Mouse (Mus musculus) cortical plate, adult 2 months (tissue): Measurements from ENCODE around the gene Syne2. TPM values are rescaled to one million over a fixed set of nuclear protein-coding genes. Genes with fewer than 3 reads are reported as not detected.

Experiments used
- H3K27ac ChIP-seq: fragments of 200-500 bp; 2 replicates; pipeline ENCODE4 v1.5.1; 2012; ENCODE audit warnings: low read length, control low read depth, inconsistent platforms; ENCODE audit not compliant: insufficient read depth
- H3K4me1 ChIP-seq: fragments of 200-500 bp; 2 replicates; pipeline ENCODE4 v1.6.1; 2011; ENCODE audit warnings: low read length; ENCODE audit not compliant: control insufficient read depth, insufficient read depth
- H3K4me3 ChIP-seq: fragments of 200-500 bp; 2 replicates; pipeline ENCODE4 v1.5.1; 2011; ENCODE audit warnings: mild to moderate bottlenecking, low read length, control low read depth; ENCODE audit not compliant: insufficient read depth
- CTCF ChIP-seq: fragments of 200-500 bp; IDR thresholded peaks from 2 replicates; pipeline ENCODE4 v1.5.1; 2011; ENCODE audit warnings: mild to moderate bottlenecking, control low read depth, low read length; ENCODE audit not compliant: insufficient read depth; ENCODE audit errors: extremely low read depth
- POLR2A ChIP-seq: fragments of 200-500 bp; IDR thresholded peaks from 2 replicates; pipeline ENCODE4 v1.6.1; 2011; ENCODE audit warnings: mild to moderate bottlenecking, low read length, control low read depth; ENCODE audit not compliant: insufficient read depth; ENCODE audit errors: extremely low read depth
- polyA plus RNA-seq: library from polyadenylated mRNA; depleted of rRNA; stranded (reverse); fragments of >200 nt; gene quantifications from 2 replicates; pipeline ENCODE4 v1.2.3, GENCODE M21; 2012

Gene Syne2
- polyA plus RNA-seq, 1 experiment: 20.6 TPM

- TF ChIP-seq CTCF (no peak), POLR2A (no peak)
- Histone ChIP-seq H3K4me1 (no peaks in the 10 kb centered on the region), H3K27ac (no peak overlapping the region), H3K4me3 (no peak overlapping the region)
Measured at GRCm38 (mm10) chr12:75886946-75887345, 69.0 kb downstream of the Syne2 start.

GRCm38 (mm10) chr12:75888721-75889120 is 70.8 kb downstream of the Syne2 start:
- Histone ChIP-seq H3K4me3 (no peak overlapping the region), H3K4me1 (no peaks in the 10 kb centered on the region), H3K27ac (no peak overlapping the region)
- TF ChIP-seq CTCF (no peak), POLR2A (no peak)

GRCm38 (mm10) chr12:75891206-75891605 is 73.3 kb downstream of the Syne2 start:
- no peak overlapping the region for H3K4me3 ChIP-seq
- H3K27ac ChIP-seq: no peak overlapping the region
- no peak for TF ChIP-seq POLR2A
- TF ChIP-seq CTCF: no peak
- no peaks in the 10 kb centered on the region for H3K4me1 ChIP-seq

- no peak for TF ChIP-seq CTCF
- no peak for TF ChIP-seq POLR2A
Measured at GRCm38 (mm10) chr12:75893392-75893791, 75.5 kb downstream of the Syne2 start.

GRCm38 (mm10) chr12:75894316-75894997 is 76.5 kb downstream of the Syne2 start:
- no peak overlapping the region for H3K4me3 ChIP-seq
- TF ChIP-seq POLR2A: no peak
- TF ChIP-seq CTCF: no peak
- no peak overlapping the region for H3K27ac ChIP-seq
- no peaks in the 10 kb centered on the region for H3K4me1 ChIP-seq

More at GRCm38 (mm10) chr12:75893392-75893791, 75.5 kb downstream of the Syne2 start:
- Histone ChIP-seq H3K4me1 (no peaks in the 10 kb centered on the region), H3K27ac (no peak overlapping the region), H3K4me3 (no peak overlapping the region)

GRCm38 (mm10) chr12:75894998-75895331 is 77.0 kb downstream of the Syne2 start:
- TF ChIP-seq CTCF (no peak), POLR2A (no peak)
- no peak overlapping the region for H3K27ac ChIP-seq
- no peaks in the 10 kb centered on the region for H3K4me1 ChIP-seq
- H3K4me3 ChIP-seq: no peak overlapping the region

GRCm38 (mm10) chr12:75897793-75898192 is 79.9 kb downstream of the Syne2 start:
- TF ChIP-seq CTCF (no peak), POLR2A (no peak)
- Histone ChIP-seq H3K4me3 (no peak overlapping the region), H3K27ac (no peak overlapping the region), H3K4me1 (no peaks in the 10 kb centered on the region)

GRCm38 (mm10) chr12:75901721-75902120 is 83.8 kb downstream of the Syne2 start:
- TF ChIP-seq POLR2A: no peak
- TF ChIP-seq CTCF: no peak
- H3K27ac ChIP-seq: no peak overlapping the region
- H3K4me1 ChIP-seq: no peaks in the 10 kb centered on the region
- H3K4me3 ChIP-seq: no peak overlapping the region

- TF ChIP-seq CTCF (no peak), POLR2A (no peak)
- H3K4me3 ChIP-seq: no peak overlapping the region
- H3K4me1 ChIP-seq: no peaks in the 10 kb centered on the region
- no peak overlapping the region for H3K27ac ChIP-seq
Measured at GRCm38 (mm10) chr12:75904068-75904467, 86.1 kb downstream of the Syne2 start.

- no peak for TF ChIP-seq POLR2A
- no peak for TF ChIP-seq CTCF
- H3K4me3 ChIP-seq: no peak overlapping the region
- no peak overlapping the region for H3K27ac ChIP-seq
- H3K4me1 ChIP-seq: no peaks in the 10 kb centered on the region
Measured at GRCm38 (mm10) chr12:75905304-75905703, 87.4 kb downstream of the Syne2 start.

- H3K27ac ChIP-seq: no peak overlapping the region
- no peaks in the 10 kb centered on the region for H3K4me1 ChIP-seq
- no peak overlapping the region for H3K4me3 ChIP-seq
- TF ChIP-seq CTCF (no peak), POLR2A (no peak)
Measured at GRCm38 (mm10) chr12:75908466-75908865, 90.5 kb downstream of the Syne2 start.

GRCm38 (mm10) chr12:75915694-75916093 is 97.8 kb downstream of the Syne2 start:
- Histone ChIP-seq H3K4me3 (no peak overlapping the region), H3K27ac (no peak overlapping the region), H3K4me1 (no peaks in the 10 kb centered on the region)
- no peak for TF ChIP-seq CTCF
- no peak for TF ChIP-seq POLR2A
